Mouse (Mus musculus) lung, postnatal 10 days (tissue): ENCODE measurements around the gene Olfr486.
"Not testable (repeated sequence)": the region's sequence is repeated elsewhere in the genome, so short reads cannot be mapped to it uniquely, and the experiment has no call there.

Experiments used
- DNase-seq: peaks from one replicate; pipeline ENCODE4 v3.0.0; 2021

Olfr486 gene

DNA sequence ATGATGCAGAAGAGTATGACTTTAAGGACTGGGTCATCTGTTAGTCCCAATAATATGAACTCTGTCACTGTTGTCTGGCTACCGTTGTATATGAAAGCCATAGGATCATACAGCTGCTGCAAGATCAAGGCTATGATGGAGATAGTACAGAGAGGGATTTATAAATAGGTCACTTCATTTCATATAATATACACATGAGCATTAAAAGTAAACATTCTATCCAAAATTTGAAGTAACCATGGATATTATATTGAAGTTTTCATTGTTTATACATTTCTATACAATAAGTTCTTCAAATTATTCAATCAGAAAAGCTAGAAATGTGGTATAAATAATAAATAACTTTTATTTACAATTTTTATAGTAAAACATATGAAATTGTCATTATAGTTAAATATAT is at the start of gene Olfr486:
Olfr486 (minus strand) TSS at position 101 of the 400 bp plus-strand sequence.
- DNase-seq, result not testable (repeated sequence)

DNA sequence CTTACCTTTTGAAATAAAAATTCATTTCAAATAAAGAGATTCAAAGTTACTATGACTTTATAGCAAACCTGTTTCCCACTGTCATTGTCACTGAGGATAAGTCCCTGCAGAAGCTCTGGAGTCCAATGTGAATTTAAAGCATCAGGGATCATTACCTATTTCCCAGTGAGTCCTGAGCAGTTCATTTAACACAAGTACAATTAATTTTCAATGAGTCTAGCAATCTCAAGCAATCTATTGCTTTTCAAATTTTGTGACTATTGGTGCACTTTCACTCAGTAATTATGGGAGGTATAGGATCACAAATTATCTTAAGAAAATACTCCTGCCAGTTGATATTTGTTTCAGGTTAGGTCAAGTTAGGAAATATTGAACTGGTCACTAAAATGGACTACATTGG is 42.0 kb upstream of the Olfr486 start, which contains the start of gene Olfr487:
Olfr487 (minus strand) TSS at position 101 of the 400 bp plus-strand sequence.
- DNase-seq, result not testable (repeated sequence)

DNA sequence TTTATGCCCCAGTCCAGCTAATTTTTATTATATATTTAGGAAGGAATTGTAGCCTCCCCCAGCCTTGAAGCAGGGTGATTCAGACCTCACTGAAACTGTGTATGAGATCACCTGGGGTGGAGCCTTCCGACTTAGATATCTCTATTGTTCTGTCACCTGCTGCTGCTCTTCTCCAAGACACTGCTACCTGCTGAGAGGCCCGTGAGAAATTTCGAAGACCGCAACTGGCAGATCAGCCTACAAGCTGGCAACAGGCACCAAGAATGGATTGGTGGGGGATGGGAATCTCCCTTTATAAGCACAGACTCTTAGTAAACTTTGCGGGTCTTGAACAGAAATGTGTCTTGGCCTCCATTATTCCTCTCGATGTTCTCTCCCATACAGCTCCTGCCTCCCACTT is 24.4 kb upstream of the Olfr486 start:
- DNase-seq, result no peak

DNA sequence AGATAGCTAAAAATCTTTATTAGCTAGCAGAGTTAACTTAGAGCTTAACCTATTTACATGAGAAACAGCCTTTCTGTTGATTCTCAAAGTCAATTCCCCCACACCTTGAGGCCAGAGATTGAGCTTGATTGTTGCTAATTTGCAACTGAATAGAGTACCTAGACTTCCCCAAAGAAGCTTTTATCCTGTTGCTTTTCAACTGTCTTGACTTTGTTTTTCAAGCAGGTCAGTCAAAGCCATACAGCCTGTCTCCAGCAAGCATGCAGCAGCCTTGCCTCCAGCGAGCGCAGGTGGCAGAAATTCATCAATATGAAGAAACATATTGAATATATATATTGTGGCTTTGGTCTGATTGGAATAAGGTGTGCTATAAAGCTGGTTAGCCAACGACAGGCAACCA is 23.8 kb upstream of the Olfr486 start:
- DNase-seq, result not testable (repeated sequence)

DNA sequence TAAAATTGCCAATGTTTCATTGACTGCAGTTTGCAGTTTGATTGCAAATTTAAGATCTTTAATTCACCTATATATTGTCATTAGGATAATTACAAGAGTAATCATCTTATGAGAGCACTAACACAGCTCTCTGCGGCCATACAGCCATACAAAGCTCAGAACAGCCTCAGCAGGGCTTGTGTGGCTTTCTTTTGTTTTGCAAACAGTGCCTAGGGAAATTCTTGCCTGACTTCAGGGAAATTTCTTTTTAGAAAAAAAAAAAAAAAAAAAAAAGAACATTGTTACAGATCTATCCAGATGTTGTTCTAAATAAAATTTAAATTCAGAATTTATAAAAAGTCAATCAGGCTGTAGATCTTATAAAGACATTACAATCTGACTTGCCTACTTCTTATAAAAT is 20.2 kb upstream of the Olfr486 start:
- DNase-seq, result not testable (repeated sequence)

DNA sequence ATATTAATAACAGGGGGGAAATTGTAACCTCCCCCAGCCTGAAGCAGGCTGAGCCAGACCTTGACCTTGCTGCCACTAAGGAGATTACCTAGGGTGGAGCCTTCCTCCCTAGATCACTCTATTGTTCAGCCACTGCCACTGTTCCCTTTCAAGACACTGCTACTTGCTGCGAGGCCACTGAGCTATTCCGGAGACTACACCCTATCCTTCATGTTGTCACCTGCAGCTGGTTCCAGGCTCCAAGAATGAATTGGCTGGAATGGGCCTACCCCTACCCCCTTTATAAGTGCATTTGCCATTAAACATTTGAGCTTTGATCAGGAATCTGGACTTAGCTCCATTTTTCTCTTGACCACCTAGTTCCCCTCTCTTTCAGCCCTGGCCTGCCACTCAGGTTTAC is 18.7 kb upstream of the Olfr486 start:
- not testable (repeated sequence) for DNase-seq

DNA sequence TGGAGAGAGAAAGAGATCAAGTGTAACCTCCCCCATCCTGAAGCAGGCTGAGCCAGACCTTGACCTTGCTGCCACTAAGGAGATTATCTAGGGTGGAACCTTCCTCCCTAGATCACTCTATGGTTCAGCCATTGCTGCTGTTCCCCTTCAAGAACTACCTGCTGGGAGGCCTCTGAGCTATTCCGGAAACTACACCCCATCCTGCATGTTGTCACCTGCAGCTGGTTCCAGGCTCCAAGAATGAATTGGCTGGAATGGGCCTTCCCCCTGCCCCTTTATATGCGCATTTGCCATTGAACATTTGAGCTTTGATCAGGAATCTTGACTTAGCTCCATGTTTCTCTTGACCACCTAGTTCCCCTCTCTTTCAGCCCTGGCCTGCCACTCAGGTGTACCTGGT is 12.7 kb upstream of the Olfr486 start:
- not testable (repeated sequence) for DNase-seq

DNA sequence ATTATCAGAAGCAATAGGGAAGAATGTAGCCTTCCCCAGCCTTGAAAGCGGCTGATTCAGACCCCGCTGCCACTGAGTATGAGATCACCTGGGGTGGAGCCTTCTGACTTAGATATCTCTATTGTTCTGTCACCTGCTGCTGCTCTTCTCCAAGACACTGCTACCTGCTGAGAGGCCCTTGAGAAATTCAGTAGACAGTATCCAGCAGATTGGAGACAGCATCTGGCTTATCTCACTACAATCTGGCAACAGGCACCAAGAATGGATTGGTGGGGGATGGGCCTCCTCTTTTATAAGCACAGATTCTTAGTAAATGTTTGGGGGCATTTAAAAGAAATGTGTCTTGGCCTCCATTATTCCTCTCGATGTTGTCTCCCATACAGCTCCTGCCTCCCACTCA is 11.9 kb upstream of the Olfr486 start:
- not testable (repeated sequence) for DNase-seq

DNA sequence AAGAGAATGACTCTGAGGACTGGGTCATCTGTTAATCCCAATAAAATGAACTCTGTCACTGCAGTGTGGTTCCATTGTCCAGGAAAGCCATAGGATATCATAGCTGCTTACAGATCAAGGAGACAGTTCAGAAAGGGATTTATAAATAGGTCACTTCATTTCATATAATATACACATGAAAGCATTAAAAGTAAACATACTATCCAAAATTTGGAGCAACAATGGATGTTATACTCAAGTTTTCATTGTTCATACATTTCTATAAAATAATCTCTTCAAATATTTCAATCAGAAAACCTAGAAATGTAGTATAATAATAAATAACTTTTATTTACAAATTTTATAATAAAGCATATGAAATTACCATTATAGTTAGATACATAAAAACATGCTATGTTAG is 12.8 kb downstream of the Olfr486 start, which contains the start of gene Olfr485:
Olfr485 (minus strand) TSS at position 101 of the 400 bp plus-strand sequence.
- DNase-seq, result no peak

DNA sequence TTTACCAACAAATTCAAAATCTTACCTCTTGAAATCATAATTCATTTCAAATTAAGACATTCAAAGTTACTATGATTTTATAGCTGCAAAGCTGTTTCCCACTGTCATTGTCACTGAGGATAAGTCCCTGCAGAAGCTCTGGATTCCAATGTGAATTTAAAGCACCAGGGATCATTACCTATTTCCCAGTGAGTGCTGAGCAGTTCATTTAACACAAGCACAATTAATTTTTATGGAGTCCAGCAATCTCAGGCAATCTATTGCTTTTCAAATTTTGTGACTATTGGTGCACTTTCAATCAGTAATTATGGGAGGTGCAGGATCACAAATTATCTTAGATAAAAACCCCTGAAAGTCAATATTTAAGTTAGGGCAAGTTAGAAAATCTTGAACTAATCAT is 45.2 kb downstream of the Olfr486 start, which contains the start of gene Olfr484:
Olfr484 (minus strand) TSS at position 101 of the 400 bp plus-strand sequence.
- no peak for DNase-seq
